Mouse (Mus musculus) forebrain, embryonic 11.5 days (tissue): Measurements from ENCODE around the gene Chrne. TPM values are rescaled to one million over a fixed set of nuclear protein-coding genes. Genes with fewer than 3 reads are reported as not detected.
A peak's percentile ranks its signal among the peaks of the same experiment; 100 is the strongest.

Experiments used
- ATAC-seq: fragments of 200-750 bp; cut with Nextera tagmentation; replicated peaks from 2 replicates; pipeline ENCODE4 v1.8.0; 2017; ENCODE audit warnings: moderate TSS enrichment; ENCODE audit not compliant: low FRiP score
- DNase-seq: peaks from one replicate; pipeline ENCODE4 v3.0.0-alpha.2; 2017; ENCODE audit warnings: low spot score
- H3K27ac ChIP-seq: fragments of 300-500 bp; sonication (generic); 2 replicates; pipeline ENCODE4 v1.5.1; 2014; ENCODE audit warnings: low read depth, low read length
- H3K27me3 ChIP-seq: fragments of 300-500 bp; sonication (generic); 2 replicates; pipeline ENCODE4 v1.6.1; 2014; ENCODE audit warnings: mild to moderate bottlenecking, low read length, mixed read lengths; ENCODE audit not compliant: control insufficient read depth, insufficient read depth
- H3K36me3 ChIP-seq: fragments of 300-500 bp; sonication (generic); 2 replicates; pipeline ENCODE4 v1.6.1; 2014; ENCODE audit warnings: mild to moderate bottlenecking, low read length, moderate library complexity, mixed read lengths; ENCODE audit not compliant: control insufficient read depth, insufficient read depth
- H3K4me1 ChIP-seq: fragments of 300-500 bp; sonication (generic); replicated peaks from 2 replicates; pipeline ENCODE4 v1.6.1; 2014; ENCODE audit warnings: low read length, mixed read lengths; ENCODE audit not compliant: control insufficient read depth, insufficient read depth
- H3K4me2 ChIP-seq: fragments of 300-500 bp; sonication (generic); 2 replicates; pipeline ENCODE4 v1.6.1; 2014; ENCODE audit warnings: low read depth, mild to moderate bottlenecking, low read length, moderate library complexity, mixed read lengths; ENCODE audit not compliant: severe bottlenecking
- H3K4me3 ChIP-seq: fragments of 300-500 bp; sonication (generic); 2 replicates; pipeline ENCODE4 v1.5.1; 2014; ENCODE audit warnings: low read depth, low read length
- H3K9ac ChIP-seq: fragments of 300-500 bp; sonication (generic); 2 replicates; pipeline ENCODE4 v1.6.1; 2014; ENCODE audit warnings: low read length
- H3K9me3 ChIP-seq: fragments of 300-500 bp; sonication (generic); 2 replicates; pipeline ENCODE4 v1.6.1; 2016; ENCODE audit warnings: low read length, mixed read lengths; ENCODE audit not compliant: control insufficient read depth
- WGBS: fragments of 180-500 bp; shearing (Covaris S2); extraction: QIAGEN DNeasy Blood & Tissue Kit; methylation state at CpG from one replicate; pipeline ENCODE4 v1.1.7; 2014; 5-methylcytosine and 5-hydroxymethylcytosine counted together
- polyA plus RNA-seq: library from polyadenylated mRNA; unstranded; fragments of >200 nt; fragmentation: Nextera tagmentation; extraction: Ambion mirVana; gene quantifications from 2 replicates; pipeline ENCODE4 v1.2.1, GENCODE M21; 2014

The Chrne gene
- polyA plus RNA-seq, 1 experiment from 2014 or later: not detected

DNA sequence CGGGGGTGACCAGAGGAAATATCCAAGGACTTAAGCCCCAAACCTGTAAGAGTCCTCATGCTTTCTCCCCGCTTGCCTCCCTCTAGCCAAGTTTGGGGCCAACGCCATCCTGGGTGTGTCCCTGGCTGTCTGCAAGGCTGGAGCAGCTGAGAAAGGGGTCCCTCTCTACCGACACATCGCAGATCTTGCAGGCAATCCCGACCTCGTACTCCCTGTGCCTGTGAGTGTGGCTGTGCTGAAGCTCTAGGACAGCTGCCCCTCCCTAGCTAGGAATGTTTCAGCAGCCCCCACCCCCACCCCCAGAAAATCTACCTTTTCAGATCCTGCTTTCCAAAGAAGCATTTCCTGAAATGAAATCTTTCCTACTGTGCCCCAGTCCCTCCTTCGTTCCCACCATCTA is 39.9 kb upstream of the Chrne start:
- Histone ChIP-seq H3K4me2 (no peak overlapping the region), H3K9ac (no peak overlapping the region), H3K27me3 (no peaks in the 10 kb centered on the region), H3K4me1 (peaks cover 16% of the 10 kb centered on the region), H3K27ac (no peak overlapping the region), H3K4me3 (no peak overlapping the region), H3K9me3 (no peaks in the 10 kb centered on the region), H3K36me3 (peaks cover 6% of the 10 kb centered on the region; the same call in 1 of the 2 replicates)
- ATAC-seq (no peak), DNase-seq (no peak)
- WGBS: 78% methylated on average over 8 of the region's 8 CpGs

- ATAC-seq: no peak
Observed at GRCm38 (mm10) chr11:70658521-70658920, 39.5 kb upstream of the Chrne start.

GRCm38 (mm10) chr11:70657991-70658390 is 39.0 kb upstream of the Chrne start:
- Histone ChIP-seq H3K4me3 (no peak overlapping the region), H3K9ac (no peak overlapping the region), H3K36me3 (peaks cover 3% of the 10 kb centered on the region; the same call in 1 of the 2 replicates), H3K9me3 (no peaks in the 10 kb centered on the region), H3K4me1 (peaks cover 17% of the 10 kb centered on the region), H3K27me3 (no peaks in the 10 kb centered on the region), H3K27ac (no peak overlapping the region), H3K4me2 (no peak overlapping the region)
- WGBS: 61% methylated on average over 9 of the region's 9 CpGs
- DNase-seq (no peak), ATAC-seq (no peak)

More at GRCm38 (mm10) chr11:70658521-70658920, 39.5 kb upstream of the Chrne start:
- peaks cover 6% of the 10 kb centered on the region; the same call in 1 of the 2 replicates for H3K36me3 ChIP-seq
- no peak overlapping the region for H3K27ac ChIP-seq
- H3K9ac ChIP-seq: no peak overlapping the region
- no peaks in the 10 kb centered on the region for H3K27me3 ChIP-seq
- no peaks in the 10 kb centered on the region for H3K9me3 ChIP-seq
- DNase-seq: no peak
- peaks cover 16% of the 10 kb centered on the region for H3K4me1 ChIP-seq
- no peak overlapping the region for H3K4me2 ChIP-seq
- H3K4me3 ChIP-seq: no peak overlapping the region
- 87% methylated on average over 5 of the region's 5 CpGs for WGBS

GRCm38 (mm10) chr11:70657573-70657972 is 38.6 kb upstream of the Chrne start:
- Histone ChIP-seq H3K36me3 (peaks cover 3% of the 10 kb centered on the region; the same call in 1 of the 2 replicates), H3K9ac (no peak overlapping the region), H3K27me3 (no peaks in the 10 kb centered on the region), H3K4me3 (no peak overlapping the region), H3K4me1 (peaks cover 22% of the 10 kb centered on the region), H3K9me3 (no peaks in the 10 kb centered on the region), H3K4me2 (no peak overlapping the region), H3K27ac (no peak overlapping the region)
- WGBS: 56% methylated on average over 6 of the region's 6 CpGs
- ATAC-seq (no peak), DNase-seq (no peak)

DNA sequence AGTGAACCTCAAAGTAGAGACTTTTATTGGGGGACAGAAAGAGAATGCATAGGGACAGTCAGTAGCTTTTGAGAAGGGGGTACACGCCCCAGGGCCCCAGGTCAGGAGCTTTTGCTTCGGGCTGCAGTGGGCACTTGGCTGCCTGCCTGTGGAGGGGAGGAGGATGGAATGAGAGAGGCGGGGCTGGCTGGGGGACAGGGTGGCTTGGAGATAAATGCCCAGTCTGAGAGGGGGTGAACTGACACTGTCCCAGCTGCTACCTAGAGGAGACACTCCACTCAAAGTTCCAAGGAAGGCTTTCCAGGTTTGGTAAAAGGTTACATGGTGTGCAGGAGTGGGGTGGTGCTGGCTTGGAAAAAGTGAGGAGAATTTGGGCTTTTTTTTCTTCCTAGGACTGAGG is 37.9 kb upstream of the Chrne start, which contains the start of gene Eno3:
Gene Eno3, plus strand, starts transcription at position 239 of the 400 bp plus-strand sequence.
- ATAC-seq: no peak

GRCm38 (mm10) chr11:70656456-70656927 is 37.5 kb upstream of the Chrne start:
- Histone ChIP-seq H3K27me3 (no peaks in the 10 kb centered on the region), H3K4me1 (peaks cover 25% of the 10 kb centered on the region), H3K4me3 (peak overlapping the region; percentile 99), H3K27ac (peak overlapping the region; percentile 94; the same call in 1 of the 2 replicates), H3K4me2 (peak overlapping the region; percentile 97), H3K9me3 (no peaks in the 10 kb centered on the region), H3K9ac (peak overlapping the region; percentile 98), H3K36me3 (peaks cover 2% of the 10 kb centered on the region; the same call in 1 of the 2 replicates)
- DNase-seq (peak; percentile 71), ATAC-seq (no peak; the same call in 1 of the 2 replicates)
- WGBS: 3% methylated on average over 16 of the region's 16 CpGs

More for the DNA sequence above, 37.9 kb upstream of the Chrne start, which contains the start of gene Eno3:
- H3K9me3 ChIP-seq: no peaks in the 10 kb centered on the region
- 11% methylated on average over 3 of the region's 3 CpGs for WGBS
- peaks cover under 1% of the 10 kb centered on the region; the same call in 1 of the 2 replicates for H3K36me3 ChIP-seq
- H3K4me1 ChIP-seq: peaks cover 23% of the 10 kb centered on the region
- DNase-seq: no peak
- peak within 1 kb of the TSS; percentile 99 for H3K4me3 ChIP-seq
- H3K27me3 ChIP-seq: no peaks in the 10 kb centered on the region
- peak within 1 kb of the TSS; percentile 97 for H3K4me2 ChIP-seq
- peak within 1 kb of the TSS; percentile 98 for H3K9ac ChIP-seq
- peak within 1 kb of the TSS; percentile 94; the same call in 1 of the 2 replicates for H3K27ac ChIP-seq

DNA sequence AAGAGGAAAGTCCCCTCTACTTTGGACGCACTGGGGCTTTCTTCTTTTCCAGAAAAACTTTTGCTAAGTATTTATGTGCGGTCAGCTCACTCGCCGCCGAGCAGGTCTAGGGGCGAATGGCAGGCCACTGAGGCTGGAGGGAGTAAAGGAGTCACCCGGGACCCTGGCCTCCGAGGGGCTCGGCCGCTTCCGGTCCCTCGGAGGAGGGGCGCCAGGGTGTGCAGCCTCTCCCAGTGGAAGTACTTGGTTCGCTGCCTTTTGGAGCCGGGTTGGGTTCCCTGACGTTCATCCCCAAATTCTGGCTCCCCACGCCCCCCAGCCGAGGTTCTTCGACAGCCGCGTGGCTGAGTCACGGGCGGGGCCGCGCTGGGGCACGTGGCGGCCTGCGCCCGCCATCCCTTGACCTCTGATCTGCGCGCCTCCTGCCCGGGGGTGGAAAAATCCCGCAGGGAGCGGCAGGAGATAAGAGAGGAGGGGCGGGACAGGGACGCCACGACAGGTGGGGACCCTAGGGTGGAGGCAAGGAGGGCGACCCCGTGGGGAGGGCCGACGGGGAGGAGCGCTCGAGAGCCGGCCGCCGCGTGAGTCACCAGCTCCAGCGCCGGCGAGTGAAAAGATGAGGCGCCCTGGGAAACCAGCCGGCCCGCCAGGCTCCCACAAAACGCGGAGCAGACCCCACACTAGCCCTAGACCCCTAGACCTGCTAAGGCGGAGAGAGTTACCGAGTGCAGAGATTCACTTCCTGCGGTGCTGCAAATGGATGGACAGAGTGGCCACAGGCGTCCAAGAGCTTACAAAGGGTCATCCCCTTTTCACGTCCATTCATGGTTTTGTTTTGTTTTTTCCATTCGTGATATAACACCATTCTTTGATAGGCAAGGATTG is 36.8 kb upstream of the Chrne start:
- H3K27me3 ChIP-seq: no peaks in the 10 kb centered on the region
- ATAC-seq: peak; percentile 48
- peaks cover 26% of the 10 kb centered on the region for H3K4me1 ChIP-seq

GRCm38 (mm10) chr11:70654923-70655570 is 36.0 kb upstream of the Chrne start:
- Histone ChIP-seq H3K4me3 (peak overlapping the region; percentile 99), H3K4me2 (peak overlapping the region; percentile 97), H3K36me3 (peaks cover 12% of the 10 kb centered on the region), H3K27me3 (no peaks in the 10 kb centered on the region), H3K9ac (peak overlapping the region; percentile 98), H3K4me1 (peaks cover 29% of the 10 kb centered on the region), H3K27ac (peak overlapping the region; percentile 94), H3K9me3 (no peaks in the 10 kb centered on the region)
- WGBS: under 1% methylated on average over 48 of the region's 48 CpGs
- ATAC-seq (peak; percentile 48), DNase-seq (peak; percentile 88)

More for the DNA sequence above, 36.8 kb upstream of the Chrne start:
- Histone ChIP-seq H3K27ac (peak overlapping the region; percentile 94), H3K36me3 (peaks cover 6% of the 10 kb centered on the region), H3K9ac (peak overlapping the region; percentile 98), H3K9me3 (no peaks in the 10 kb centered on the region), H3K4me2 (peak overlapping the region; percentile 97), H3K4me3 (peak overlapping the region; percentile 99)
- under 1% methylated on average over 61 of the region's 61 CpGs for WGBS
- DNase-seq: peak; percentile 86
